Mouse (Mus musculus) midbrain, embryonic 11.5 days (tissue): ENCODE data around the gene Rbm43. TPM values are rescaled to one million over a fixed set of nuclear protein-coding genes. Genes with fewer than 3 reads are reported as not detected.

Source experiments
- ATAC-seq: fragments of 200-750 bp; cut with Nextera tagmentation; 2 replicates; pipeline ENCODE4 v1.8.0; 2017; ENCODE audit warnings: moderate TSS enrichment, moderate library complexity; ENCODE audit not compliant: low FRiP score
- DNase-seq: peaks from one replicate; pipeline ENCODE4 v3.0.0; 2015; ENCODE audit warnings: low spot score; ENCODE audit errors: missing footprints
- H3K27ac ChIP-seq: fragments of 300-500 bp; sonication (generic); 2 replicates; pipeline ENCODE4 v1.5.1; 2014; ENCODE audit warnings: low read depth, low read length
- H3K27me3 ChIP-seq: fragments of 300-500 bp; sonication (generic); 2 replicates; pipeline ENCODE4 v1.6.1; 2014; ENCODE audit warnings: mild to moderate bottlenecking, low read length, moderate library complexity, mixed read lengths; ENCODE audit not compliant: control insufficient read depth, insufficient read depth
- H3K36me3 ChIP-seq: fragments of 300-500 bp; sonication (generic); 2 replicates; pipeline ENCODE4 v1.6.1; 2014; ENCODE audit warnings: mild to moderate bottlenecking, low read length, moderate library complexity, mixed read lengths; ENCODE audit not compliant: control insufficient read depth, insufficient read depth
- H3K4me1 ChIP-seq: fragments of 300-500 bp; sonication (generic); 2 replicates; pipeline ENCODE4 v1.6.1; 2014; ENCODE audit warnings: low read length; ENCODE audit not compliant: control insufficient read depth, insufficient read depth
- H3K4me2 ChIP-seq: fragments of 300-500 bp; sonication (generic); 2 replicates; pipeline ENCODE4 v1.6.1; 2014; ENCODE audit warnings: mild to moderate bottlenecking, moderate library complexity
- H3K4me3 ChIP-seq: fragments of 300-500 bp; sonication (generic); 2 replicates; pipeline ENCODE4 v1.5.1; 2014; ENCODE audit warnings: low read depth, low read length
- H3K9ac ChIP-seq: fragments of 300-500 bp; sonication (generic); 2 replicates; pipeline ENCODE4 v1.6.1; 2014; ENCODE audit warnings: low read length
- H3K9me3 ChIP-seq: fragments of 300-500 bp; sonication (generic); 2 replicates; pipeline ENCODE4 v1.6.1; 2016; ENCODE audit warnings: low read length; ENCODE audit not compliant: control insufficient read depth
- WGBS: fragments of 180-500 bp; shearing (Covaris S2); extraction: QIAGEN DNeasy Blood & Tissue Kit; methylation state at CpG from one replicate; pipeline ENCODE4 v1.1.7; 2014; 5-methylcytosine and 5-hydroxymethylcytosine counted together
- polyA plus RNA-seq: library from polyadenylated mRNA; unstranded; fragments of >200 nt; fragmentation: Nextera tagmentation; extraction: Ambion mirVana; gene quantifications from 2 replicates; pipeline ENCODE4 v1.2.1, GENCODE M21; 2014

Rbm43 gene
- polyA plus RNA-seq, 1 experiment from 2014 or later: 6.4 TPM

- Histone ChIP-seq H3K4me1 (no peaks in the 10 kb centered on the region), H3K27me3 (no peaks in the 10 kb centered on the region), H3K36me3 (no peaks in the 10 kb centered on the region), H3K9me3 (no peaks in the 10 kb centered on the region), H3K9ac (no peak overlapping the region), H3K27ac (no peak overlapping the region), H3K4me3 (no peak overlapping the region), H3K4me2 (no peak overlapping the region)
- DNase-seq (no peak), ATAC-seq (no peak)
- 91% methylated on average over 7 of the region's 7 CpGs for WGBS
Measured at GRCm38 (mm10) chr2:51953648-51954204, 18.8 kb upstream of the Rbm43 start.

- H3K4me2 ChIP-seq: no peak overlapping the region
Measured at GRCm38 (mm10) chr2:51950876-51951275, 15.9 kb upstream of the Rbm43 start.

GRCm38 (mm10) chr2:51948105-51948830 lies 13.3 kb upstream of the Rbm43 start:
- no peak overlapping the region for H3K4me3 ChIP-seq
- no peaks in the 10 kb centered on the region for H3K36me3 ChIP-seq
- no peak for ATAC-seq
- H3K9ac ChIP-seq: no peak overlapping the region
- H3K4me1 ChIP-seq: no peaks in the 10 kb centered on the region
- H3K9me3 ChIP-seq: no peaks in the 10 kb centered on the region
- DNase-seq: no peak
- WGBS: 83% methylated on average over 6 of the region's 6 CpGs
- H3K4me2 ChIP-seq: no peak overlapping the region
- no peaks in the 10 kb centered on the region for H3K27me3 ChIP-seq
- no peak overlapping the region for H3K27ac ChIP-seq

More at GRCm38 (mm10) chr2:51950876-51951275, 15.9 kb upstream of the Rbm43 start:
- Histone ChIP-seq H3K36me3 (no peaks in the 10 kb centered on the region), H3K4me1 (no peaks in the 10 kb centered on the region), H3K9ac (no peak overlapping the region), H3K27ac (no peak overlapping the region), H3K27me3 (no peaks in the 10 kb centered on the region), H3K9me3 (no peaks in the 10 kb centered on the region), H3K4me3 (no peak overlapping the region)
- no peak for ATAC-seq
- no peak for DNase-seq
- WGBS: 38% methylated on average over 1 of the region's 1 CpGs

- no peak overlapping the region for H3K9ac ChIP-seq
- no peak overlapping the region for H3K4me2 ChIP-seq
- H3K4me1 ChIP-seq: no peaks in the 10 kb centered on the region
- H3K36me3 ChIP-seq: no peaks in the 10 kb centered on the region
- no peak for DNase-seq
- H3K27me3 ChIP-seq: no peaks in the 10 kb centered on the region
- no peak for ATAC-seq
- H3K4me3 ChIP-seq: no peak overlapping the region
- 76% methylated on average over 2 of the region's 2 CpGs for WGBS
- H3K27ac ChIP-seq: no peak overlapping the region
- no peaks in the 10 kb centered on the region for H3K9me3 ChIP-seq
Measured at GRCm38 (mm10) chr2:51945812-51946211, 10.8 kb upstream of the Rbm43 start.

GRCm38 (mm10) chr2:51941832-51942231 lies 6.9 kb upstream of the Rbm43 start:
- H3K9ac ChIP-seq: no peak overlapping the region
- no peaks in the 10 kb centered on the region for H3K4me1 ChIP-seq
- H3K4me3 ChIP-seq: no peak overlapping the region
- H3K4me2 ChIP-seq: no peak overlapping the region
- no peaks in the 10 kb centered on the region for H3K9me3 ChIP-seq
- H3K36me3 ChIP-seq: no peaks in the 10 kb centered on the region
- DNase-seq: no peak
- no peak for ATAC-seq
- H3K27me3 ChIP-seq: no peaks in the 10 kb centered on the region
- no peak overlapping the region for H3K27ac ChIP-seq
- WGBS: 92% methylated on average over 7 of the region's 7 CpGs

- no peak overlapping the region for H3K27ac ChIP-seq
- ATAC-seq (no peak), DNase-seq (no peak)
- no peak overlapping the region for H3K9ac ChIP-seq
- H3K36me3 ChIP-seq: no peaks in the 10 kb centered on the region
- H3K27me3 ChIP-seq: peaks cover 5% of the 10 kb centered on the region; the same call in 1 of the 2 replicates
- H3K9me3 ChIP-seq: no peaks in the 10 kb centered on the region
- 73% methylated on average over 2 of the region's 3 CpGs for WGBS
- H3K4me3 ChIP-seq: no peak overlapping the region
- peaks cover 3% of the 10 kb centered on the region for H3K4me1 ChIP-seq
- H3K4me2 ChIP-seq: no peak overlapping the region
Measured at GRCm38 (mm10) chr2:51938750-51939149, 3.8 kb upstream of the Rbm43 start.

- Histone ChIP-seq H3K4me3 (no peak overlapping the region), H3K27ac (no peak overlapping the region), H3K9me3 (no peaks in the 10 kb centered on the region), H3K9ac (no peak overlapping the region), H3K4me2 (no peak overlapping the region), H3K27me3 (peaks cover 5% of the 10 kb centered on the region; the same call in 1 of the 2 replicates), H3K4me1 (peaks cover 3% of the 10 kb centered on the region), H3K36me3 (no peaks in the 10 kb centered on the region)
- DNase-seq (no peak), ATAC-seq (no peak)
- 68% methylated on average over 6 of the region's 6 CpGs for WGBS
Measured at GRCm38 (mm10) chr2:51937004-51937403, 2.0 kb upstream of the Rbm43 start.

GRCm38 (mm10) chr2:51936585-51936984 lies 1.6 kb upstream of the Rbm43 start:
- no peak overlapping the region for H3K4me2 ChIP-seq
- H3K4me1 ChIP-seq: peaks cover 3% of the 10 kb centered on the region
- no peak overlapping the region for H3K9ac ChIP-seq
- no peaks in the 10 kb centered on the region for H3K36me3 ChIP-seq
- no peak for ATAC-seq
- no peak overlapping the region for H3K4me3 ChIP-seq
- no peak overlapping the region for H3K27ac ChIP-seq
- H3K9me3 ChIP-seq: no peaks in the 10 kb centered on the region
- no peak for DNase-seq
- peaks cover 5% of the 10 kb centered on the region; the same call in 1 of the 2 replicates for H3K27me3 ChIP-seq
- WGBS: 94% methylated on average over 3 of the region's 3 CpGs

- Histone ChIP-seq H3K27me3 (peaks cover 5% of the 10 kb centered on the region; the same call in 1 of the 2 replicates), H3K9ac (no peak overlapping the region), H3K4me2 (no peak overlapping the region), H3K4me3 (no peak overlapping the region), H3K27ac (no peak overlapping the region), H3K36me3 (no peaks in the 10 kb centered on the region), H3K9me3 (no peaks in the 10 kb centered on the region), H3K4me1 (peaks cover 3% of the 10 kb centered on the region)
- 94% methylated on average over 7 of the region's 7 CpGs for WGBS
- ATAC-seq (no peak), DNase-seq (no peak)
Measured at GRCm38 (mm10) chr2:51935921-51936320, 958 bp upstream of the Rbm43 start.
